Mouse (Mus musculus) CD4-positive naive resting alpha-beta T cell, adult 57 days (primary cell): ENCODE results near the gene Ppp1r11. TPM values are rescaled to one million over a fixed set of nuclear protein-coding genes. Genes with fewer than 3 reads are reported as not detected.

ENCODE experiments used
- total RNA-seq: library from RNA; stranded (reverse); gene quantifications from one replicate; pipeline ENCODE4 v1.2.4, GENCODE M21; 2023

The Ppp1r11 gene
- total RNA-seq: 47.8 TPM

GRCm38 (mm10) chr17:36950981-36951947, at the start of gene Ppp1r11:
TSS of gene Ppp1r11 (minus strand) at chr17:36951741.

DNA sequence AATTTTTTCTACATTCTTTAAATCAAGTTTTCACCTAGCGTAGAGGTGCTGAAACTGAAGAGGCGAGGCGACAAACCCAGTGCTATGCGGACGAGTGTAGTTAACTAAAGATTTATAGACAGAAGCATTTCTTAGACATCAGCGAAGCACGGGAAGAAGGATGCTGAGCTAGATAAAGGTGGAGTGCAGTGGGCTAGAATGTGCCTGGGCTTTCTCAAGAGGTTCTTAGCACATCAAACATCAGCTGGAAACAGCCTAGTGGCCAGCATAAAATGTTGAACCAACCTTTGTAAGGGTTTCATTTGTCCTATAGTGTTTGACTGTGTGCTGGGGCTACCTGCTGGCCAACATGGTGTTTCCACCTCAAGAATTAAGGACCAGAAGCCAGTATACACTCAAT, 49.3 kb upstream of the Ppp1r11 start, which contains the start of gene Zfp57:
Gene Zfp57, plus strand, starts transcription at position 301 of the 400 bp plus-strand sequence.

DNA sequence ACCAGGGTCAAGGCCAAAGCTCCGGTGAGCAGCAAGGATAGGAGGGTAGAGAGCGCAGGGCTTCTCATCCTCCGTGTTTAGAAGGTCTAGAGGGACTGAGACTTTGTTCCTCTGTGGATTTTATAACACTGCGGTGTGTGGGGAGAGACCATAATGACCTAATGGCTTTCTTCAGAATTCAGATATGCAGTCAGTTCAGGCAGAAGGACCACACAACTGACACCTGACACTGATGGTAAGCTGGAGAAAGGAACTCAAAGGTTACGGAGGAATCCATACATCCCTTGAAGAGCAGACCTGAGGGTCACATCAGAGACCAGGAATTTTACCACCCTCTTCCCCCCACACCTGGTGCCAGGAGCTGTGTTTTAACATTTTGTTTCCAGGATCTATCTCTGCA, 37.9 kb upstream of the Ppp1r11 start, which contains the start of gene H2-M5:
Gene H2-M5, minus strand, starts transcription at position 101 of the 400 bp plus-strand sequence.

DNA sequence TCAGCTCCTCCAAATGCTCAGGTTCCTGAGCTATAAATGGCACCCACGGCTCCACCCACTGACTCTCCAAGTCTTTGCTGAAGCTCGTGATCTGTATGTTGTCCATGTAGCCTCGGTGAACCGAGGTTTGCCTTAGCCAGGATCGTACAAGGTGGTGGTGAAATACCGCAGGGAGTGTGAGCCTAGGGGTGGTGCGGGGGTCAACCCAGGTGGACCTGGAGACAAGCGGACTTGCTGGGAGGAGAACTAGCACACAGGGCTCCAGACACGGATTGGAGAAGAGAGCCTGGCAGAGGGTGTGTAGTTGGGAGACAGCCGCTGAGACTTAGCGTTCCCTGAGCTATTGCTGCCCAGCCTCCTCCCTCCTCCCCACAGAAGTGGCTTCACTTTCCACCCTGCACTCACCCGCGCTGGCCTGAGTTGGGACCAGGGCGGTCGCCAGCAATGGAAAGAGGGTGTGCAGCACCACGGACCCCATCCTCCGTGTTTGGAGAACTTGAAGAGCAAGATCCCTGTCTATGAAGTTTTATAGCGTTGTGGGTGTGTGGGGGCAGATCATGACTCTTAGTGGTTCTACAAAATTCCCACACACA, 29.8 kb upstream of the Ppp1r11 start, which contains the start of gene 2410137M14Rik:
Gene 2410137M14Rik, minus strand, starts transcription at position 17 of the 593 bp plus-strand sequence.

GRCm38 (mm10) chr17:36957999-36958743, 6.6 kb upstream of the Ppp1r11 start, which contains the start of the genes Znrd1 and Znrd1as:
TSS of gene Znrd1 (minus strand) at chr17:36958559.
TSS of gene Znrd1as (plus strand) at chr17:36958592.

GRCm38 (mm10) chr17:36942791-36943471, 8.6 kb downstream of the Ppp1r11 start, which contains the start of gene Rnf39:
TSS of gene Rnf39 (plus strand) at chr17:36942918.

Other genes with a start within 250 kb of the Ppp1r11 start
- not detected for gene H2-M10.5, start 178.8 kb downstream of the Ppp1r11 start, total RNA-seq
- gene H2-M10.6, start 139.6 kb downstream of the Ppp1r11 start, total RNA-seq: not detected
- gene Trim26, start 114.6 kb downstream of the Ppp1r11 start, total RNA-seq: 112 TPM
- gene Trim15, start 84.5 kb downstream of the Ppp1r11 start, total RNA-seq: not detected
- gene Trim10, start 82.2 kb downstream of the Ppp1r11 start, total RNA-seq: 0.27 TPM
- gene Trim40, start 61.6 kb downstream of the Ppp1r11 start, total RNA-seq: not detected
- gene Trim31, start 53.6 kb downstream of the Ppp1r11 start, total RNA-seq: not detected
- gene Rnf39, start 8.8 kb downstream of the Ppp1r11 start, total RNA-seq: 1.2 TPM
- gene Znrd1, start 6.8 kb upstream of the Ppp1r11 start, total RNA-seq: 52.5 TPM
- gene Znrd1as, start 6.9 kb upstream of the Ppp1r11 start, total RNA-seq: 1.4 TPM
- not detected for gene 2410137M14Rik, start 29.5 kb upstream of the Ppp1r11 start, total RNA-seq
- not detected for gene H2-M5, start 37.8 kb upstream of the Ppp1r11 start, total RNA-seq
- gene Zfp57, start 49.4 kb upstream of the Ppp1r11 start, total RNA-seq: not detected
- not detected for gene Mog, start 71.7 kb upstream of the Ppp1r11 start, total RNA-seq
- gene Gabbr1, start 94.2 kb upstream of the Ppp1r11 start, total RNA-seq: 116 TPM
- gene Olfr90, start 136.8 kb upstream of the Ppp1r11 start, total RNA-seq: not detected
- not detected for gene Olfr91, start 146.5 kb upstream of the Ppp1r11 start, total RNA-seq
- gene Olfr92, start 168.3 kb upstream of the Ppp1r11 start, total RNA-seq: not detected
- not detected for gene Olfr93, start 209.8 kb upstream of the Ppp1r11 start, total RNA-seq
- not detected for gene Ubd, start 242.2 kb upstream of the Ppp1r11 start, total RNA-seq
- gene Olfr94, start 249.3 kb upstream of the Ppp1r11 start, total RNA-seq: not detected